ENCODE assay signal across 9 mouse cellular contexts in the genomic region with DNA sequence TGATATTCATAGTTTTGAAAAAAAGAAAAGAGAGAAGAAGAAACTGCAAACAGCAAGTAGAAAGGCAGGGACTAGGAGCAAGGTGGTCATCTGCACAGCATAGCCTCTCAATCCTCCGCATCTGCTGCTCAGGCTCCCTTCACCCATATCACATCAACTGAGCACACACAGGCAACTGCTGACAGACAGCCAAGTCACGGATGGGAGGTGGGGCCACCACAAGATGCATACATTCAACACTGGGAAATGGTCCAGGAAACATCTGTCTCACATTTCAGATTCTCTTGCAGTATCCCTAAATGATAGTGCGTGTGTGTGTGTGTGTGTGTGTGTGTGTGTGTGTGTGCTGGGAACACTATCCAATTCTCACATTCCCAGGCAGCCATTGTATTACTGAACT.
DNase-seq lines count a peak whose midpoint lies in the region; ATAC-seq lines count a peak whose summit lies in the region.
"Had no signal": no experiment of that assay in that cellular context is flagged by ENCODE, and none has a peak within 500 bp of the region (broad histone marks: within the 10 kb centered on the region; RNA-seq: fewer than 3 reads in every experiment).

No protein-coding gene starts in this region.

- WGBS in kidney, embryonic 14.5 days = 23% methylated on average over 3 of the region's 3 CpGs
- WGBS in forebrain, embryonic 16.5 days = 8% methylated on average over 3 of the region's 3 CpGs
- WGBS in midbrain, embryonic 12.5 days = 58% methylated on average over 3 of the region's 3 CpGs

- peaks cover 12% of the 10 kb centered on the region for H3K36me3 ChIP-seq in kidney, embryonic 14.5 days (ENCODE audit: control insufficient read depth, insufficient read depth, low read length)
- peaks cover 6% of the 10 kb centered on the region; the same call in 1 of the 2 replicates for H3K36me3 ChIP-seq in forebrain, embryonic 16.5 days (ENCODE audit: control insufficient read depth, insufficient read depth)
- peaks cover 8% of the 10 kb centered on the region for H3K36me3 ChIP-seq in midbrain, embryonic 12.5 days

- no peak overlapping the region for H3K4me3 ChIP-seq in kidney, embryonic 14.5 days (ENCODE audit: low read length)
- H3K4me3 ChIP-seq in forebrain, embryonic 16.5 days (replicated peaks; ENCODE audit: low read length) = no peak overlapping the region
- no peak overlapping the region for H3K4me3 ChIP-seq in midbrain, embryonic 12.5 days

- H3K4me2 ChIP-seq in kidney, embryonic 14.5 days (replicated peaks; ENCODE audit: low read depth, low read length) = peak overlapping the region; percentile 21; the same call in 1 of the 2 replicates
- no peak overlapping the region for H3K4me2 ChIP-seq in forebrain, embryonic 16.5 days (ENCODE audit: low read length)
- no peak overlapping the region for H3K4me2 ChIP-seq in midbrain, embryonic 12.5 days (replicated peaks)

- no peaks in the 10 kb centered on the region for H3K9me3 ChIP-seq in kidney, embryonic 14.5 days (ENCODE audit: control insufficient read depth, low read length)
- H3K9me3 ChIP-seq in forebrain, embryonic 16.5 days (ENCODE audit: control insufficient read depth, low read length) = no peaks in the 10 kb centered on the region
- no peaks in the 10 kb centered on the region for H3K9me3 ChIP-seq in midbrain, embryonic 12.5 days

- H3K27me3 ChIP-seq in kidney, embryonic 14.5 days (ENCODE audit: control insufficient read depth, insufficient read depth, low read length) = no peaks in the 10 kb centered on the region
- no peaks in the 10 kb centered on the region for H3K27me3 ChIP-seq in forebrain, embryonic 16.5 days (replicated peaks; ENCODE audit: control insufficient read depth, insufficient read depth, low read length)
- H3K27me3 ChIP-seq in midbrain, embryonic 12.5 days = no peaks in the 10 kb centered on the region

- no peak for DNase-seq in kidney, postnatal 10 days
- peak; percentile 75 for DNase-seq in brain, adult 2 months (ENCODE audit: low read depth, low spot score)
- DNase-seq in frontal cortex, postnatal 10 days (ENCODE audit: low spot score in 2 of 2) = no peak
- DNase-seq in layer of hippocampus, adult 8-10 months (ENCODE audit: low spot score in 2 of 2) = no peak
- no peak for DNase-seq in spleen, postnatal 14 days (ENCODE audit: low spot score in 2 of 2)
- DNase-seq: lung, postnatal 4 days had no signal

- peaks cover 60% of the 10 kb centered on the region for H3K4me1 ChIP-seq in kidney, embryonic 14.5 days (ENCODE audit: control insufficient read depth, insufficient read depth, low read length)
- peaks cover 49% of the 10 kb centered on the region for H3K4me1 ChIP-seq in forebrain, embryonic 16.5 days (replicated peaks; ENCODE audit: control insufficient read depth, insufficient read depth, low read length)
- peaks cover 66% of the 10 kb centered on the region for H3K4me1 ChIP-seq in midbrain, embryonic 12.5 days

- peak; percentile 46; the same call in 1 of the 2 replicates for ATAC-seq in kidney, embryonic 14.5 days (ENCODE audit: low FRiP score, low TSS enrichment)
- ATAC-seq in forebrain, embryonic 16.5 days = peak; percentile 18
- ATAC-seq in midbrain, embryonic 12.5 days (ENCODE audit: low FRiP score, low read depth) = peak; percentile 27; the same call in 1 of the 2 replicates

- no peak overlapping the region for H3K9ac ChIP-seq in kidney, embryonic 14.5 days (ENCODE audit: low read depth, low read length)
- H3K9ac ChIP-seq in forebrain, embryonic 16.5 days (replicated peaks; ENCODE audit: low read depth, low read length) = no peak overlapping the region
- no peak overlapping the region for H3K9ac ChIP-seq in midbrain, embryonic 12.5 days (replicated peaks)

- H3K27ac ChIP-seq in kidney, embryonic 14.5 days (ENCODE audit: low read depth, low read length) = peak overlapping the region; percentile 93
- H3K27ac ChIP-seq in forebrain, embryonic 16.5 days (ENCODE audit: low read length) = peak overlapping the region; percentile 61
- H3K27ac ChIP-seq in midbrain, embryonic 12.5 days (replicated peaks) = peak overlapping the region; percentile 77
